27 mouse cellular contexts compared by ENCODE assay signal in the genomic region with DNA sequence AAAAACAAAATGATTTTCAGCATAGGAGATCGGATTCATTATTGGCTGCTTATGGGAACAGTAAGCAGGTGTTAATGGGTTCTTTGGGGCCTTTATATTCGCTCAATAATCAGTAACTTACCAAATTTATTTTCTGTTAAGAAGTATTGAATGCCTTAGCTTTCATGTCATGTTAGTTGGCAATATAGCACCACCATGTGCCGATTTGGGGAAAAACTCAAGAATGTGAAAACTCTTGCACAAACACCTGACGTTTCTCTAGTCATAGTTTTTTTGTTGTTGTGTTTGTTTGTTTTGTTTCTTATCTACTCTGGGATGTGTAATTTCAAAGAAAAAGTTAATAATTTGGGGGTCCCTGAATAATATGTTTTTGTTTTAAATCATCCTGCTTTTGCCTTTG.
DNase-seq lines count a peak whose midpoint lies in the region; ATAC-seq and TF ChIP-seq lines count a peak whose summit lies in the region.
"Had no signal": no experiment of that assay in that cellular context is flagged by ENCODE, and none has a peak within 500 bp of the region (broad histone marks: within the 10 kb centered on the region; RNA-seq: fewer than 3 reads in every experiment).

No protein-coding gene starts in this region.

- no peak for DNase-seq in layer of hippocampus, adult 2 months (ENCODE audit: low spot score in 2 of 2)
- DNase-seq in layer of hippocampus, postnatal 25 days (ENCODE audit: extremely low spot score in 1 of 2, low spot score in 1 of 2) = no peak
- DNase-seq in midbrain, postnatal 0 days (ENCODE audit: low spot score) = peak; percentile 56
- DNase-seq in ES-CJ7 (ENCODE audit: low read depth, low spot score) = peak; percentile 2
- DNase-seq in telencephalon, adult 2 months (ENCODE audit: low read depth, low spot score) = peak; percentile 12
- no peak for DNase-seq in adrenal gland, postnatal 10 days
- DNase-seq: cerebellum, adult 18-20 months; cerebellum, postnatal 14 days; gastrocnemius, postnatal 10 days; heart, adult 11 months; heart, postnatal 10 days; kidney, adult 18-20 months; kidney, postnatal 4 days; liver, postnatal 0 days; thymus, adult 18-20 months; thymus, postnatal 36 days had no signal

- no peaks in the 10 kb centered on the region for H3K27me3 ChIP-seq in midbrain, postnatal 0 days (ENCODE audit: insufficient read depth, low read length)
- no peaks in the 10 kb centered on the region for H3K27me3 ChIP-seq in midbrain, embryonic 15.5 days (replicated peaks)
- H3K27me3 ChIP-seq: embryonic facial prominence, embryonic 13.5 days; forebrain, embryonic 15.5 days; heart, embryonic 12.5 days; limb, embryonic 12.5 days; Patski; stomach, embryonic 15.5 days had no signal

- peak; percentile 66 for TF ChIP-seq CTCF in layer of hippocampus, adult 2 months (conservative IDR thresholded peaks at IDR 0.05)
- peak; percentile 64 for TF ChIP-seq CTCF in midbrain, postnatal 0 days (IDR thresholded peaks at IDR 0.05)

- H3K4me3 ChIP-seq in layer of hippocampus, adult 2 months = no peak overlapping the region
- no peak overlapping the region for H3K4me3 ChIP-seq in midbrain, postnatal 0 days (ENCODE audit: low read depth, low read length)
- H3K4me3 ChIP-seq in midbrain, embryonic 15.5 days = no peak overlapping the region
- H3K4me3 ChIP-seq: embryonic facial prominence, embryonic 13.5 days; erythroblast, embryonic 14.5 days; forebrain, embryonic 15.5 days; heart, embryonic 12.5 days; limb, embryonic 12.5 days; stomach, embryonic 15.5 days had no signal

- 71% methylated on average over 4 of the region's 4 CpGs for WGBS in midbrain, postnatal 0 days
- 68% methylated on average over 4 of the region's 4 CpGs for WGBS in midbrain, embryonic 15.5 days

- no peak overlapping the region for H3K9ac ChIP-seq in midbrain, postnatal 0 days (replicated peaks; ENCODE audit: low read length, poor library complexity, severe bottlenecking)
- no peak overlapping the region for H3K9ac ChIP-seq in midbrain, embryonic 15.5 days
- H3K9ac ChIP-seq: embryonic facial prominence, embryonic 13.5 days; forebrain, embryonic 15.5 days; heart, embryonic 12.5 days; limb, embryonic 12.5 days; liver, postnatal 0 days; stomach, embryonic 15.5 days had no signal

- no peak overlapping the region for H3K4me2 ChIP-seq in midbrain, postnatal 0 days (ENCODE audit: low read depth, low read length, poor library complexity, severe bottlenecking)
- no peak overlapping the region for H3K4me2 ChIP-seq in midbrain, embryonic 15.5 days
- H3K4me2 ChIP-seq: embryonic facial prominence, embryonic 13.5 days; forebrain, embryonic 15.5 days; heart, embryonic 12.5 days; limb, embryonic 12.5 days; liver, embryonic 11.5 days; stomach, embryonic 15.5 days had no signal

- no peak overlapping the region for H3K27ac ChIP-seq in layer of hippocampus, adult 2 months
- no peak overlapping the region for H3K27ac ChIP-seq in midbrain, postnatal 0 days (ENCODE audit: low read depth, low read length)
- no peak overlapping the region for H3K27ac ChIP-seq in midbrain, embryonic 15.5 days
- H3K27ac ChIP-seq: embryonic facial prominence, embryonic 13.5 days; forebrain, embryonic 15.5 days; limb, embryonic 12.5 days; macrophage; stomach, embryonic 15.5 days had no signal

- ATAC-seq in midbrain, postnatal 0 days (ENCODE audit: low FRiP score) = no peak
- ATAC-seq in midbrain, embryonic 15.5 days (replicated peaks) = no peak
- ATAC-seq: forebrain, embryonic 15.5 days; liver, postnatal 0 days; lung, postnatal 0 days; Patski had no signal

- no peaks in the 10 kb centered on the region for H3K36me3 ChIP-seq in midbrain, postnatal 0 days (ENCODE audit: insufficient read depth, low read length)
- no peaks in the 10 kb centered on the region for H3K36me3 ChIP-seq in midbrain, embryonic 15.5 days (replicated peaks)
- H3K36me3 ChIP-seq: embryonic facial prominence, embryonic 13.5 days; forebrain, embryonic 15.5 days; heart, embryonic 12.5 days; limb, embryonic 12.5 days; stomach, embryonic 15.5 days had no signal

- no peaks in the 10 kb centered on the region for H3K4me1 ChIP-seq in midbrain, postnatal 0 days (ENCODE audit: insufficient read depth, low read length)
- H3K4me1 ChIP-seq in midbrain, embryonic 15.5 days = no peaks in the 10 kb centered on the region
- H3K4me1 ChIP-seq: embryonic facial prominence, embryonic 13.5 days; forebrain, embryonic 15.5 days; heart, embryonic 12.5 days; limb, embryonic 12.5 days; stomach, embryonic 15.5 days had no signal

- H3K9me3 ChIP-seq in midbrain, postnatal 0 days (ENCODE audit: low read length) = no peaks in the 10 kb centered on the region
- no peaks in the 10 kb centered on the region for H3K9me3 ChIP-seq in midbrain, embryonic 15.5 days
- H3K9me3 ChIP-seq: embryonic facial prominence, embryonic 13.5 days; forebrain, embryonic 15.5 days; heart, embryonic 12.5 days; limb, embryonic 12.5 days; stomach, embryonic 15.5 days had no signal

Comparison
In these comparisons a context has a peak if more than half of its experiments do, and no peak if none do; other contexts are left out.
1. DNase-seq: peak in midbrain, postnatal 0 days (single experiment), ES-CJ7 (single experiment) and telencephalon, adult 2 months (single experiment); none in layer of hippocampus, adult 2 months (0 of 2), layer of hippocampus, postnatal 25 days (0 of 2) and adrenal gland, postnatal 10 days (single experiment).